Mouse (Mus musculus): Measurements from ENCODE around the gene Ostm1. TPM values are rescaled to one million over a fixed set of nuclear protein-coding genes. Genes with fewer than 3 reads are reported as not detected.

Gene Ostm1
- 17.0 and 19.4 TPM in 2 replicates for polyA plus RNA-seq (2015; fragmentation: Nextera tagmentation; extraction: Ambion mirVana)

DNA sequence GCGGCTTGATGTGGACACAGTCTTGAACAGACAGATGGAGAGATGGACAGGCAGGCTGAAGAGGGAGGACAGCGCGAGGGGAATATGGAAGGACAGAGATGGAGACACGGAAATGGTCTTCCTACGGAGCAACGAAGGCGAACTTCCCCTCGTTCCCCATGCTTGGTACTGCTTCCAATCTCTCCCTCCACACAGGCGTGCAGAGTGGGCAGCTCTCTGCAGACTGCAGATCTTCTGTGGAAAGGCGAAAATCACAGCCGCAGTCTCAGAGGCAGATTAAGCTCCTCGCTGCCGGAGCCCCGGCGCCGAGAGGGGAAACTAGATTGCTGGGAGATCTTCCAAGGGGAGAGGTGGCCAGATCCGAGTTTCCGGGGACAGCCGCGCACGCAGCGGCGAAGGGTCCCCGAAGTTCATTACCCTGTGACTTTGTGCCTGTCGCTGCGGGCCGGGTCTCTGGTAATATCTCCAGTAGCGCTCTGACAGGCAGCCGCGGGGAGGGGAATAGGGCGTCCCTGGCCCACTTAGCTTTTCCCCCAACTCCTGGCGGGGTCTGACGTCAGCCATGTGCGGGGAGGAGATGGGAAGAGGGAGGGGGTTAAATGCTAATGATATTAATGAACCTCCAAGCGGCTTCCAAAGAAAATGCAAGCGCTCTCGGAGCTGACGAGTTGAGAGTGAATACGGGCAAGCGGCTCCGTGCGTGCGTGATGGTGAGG is at the start of gene Ostm1, which contains the start of gene Nr2e1:
Gene Ostm1, plus strand, starts transcription at position 666 of the 716 bp plus-strand sequence.
Gene Nr2e1, minus strand, starts transcription at position 476 of the 716 bp plus-strand sequence.
- no peak within 1 kb of the TSS for H3K27ac ChIP-seq (ENCODE audit: low read length)
- no peak within 1 kb of the TSS for H3K9ac ChIP-seq (ENCODE audit: low read depth, low read length)
- no peak for ATAC-seq
- peak within 1 kb of the TSS; percentile 12 for H3K4me3 ChIP-seq (ENCODE audit: low read length)
- no peaks in the 10 kb centered on the region for H3K36me3 ChIP-seq (ENCODE audit: control insufficient read depth, insufficient read depth, low read length)
- H3K9me3 ChIP-seq (ENCODE audit: control insufficient read depth, low read length): no peaks in the 10 kb centered on the region
- peaks cover 84% of the 10 kb centered on the region for H3K27me3 ChIP-seq (replicated peaks; ENCODE audit: control insufficient read depth, insufficient read depth, low read length)
- peak within 1 kb of the TSS; percentile 7; the same call in 1 of the 2 replicates for H3K4me2 ChIP-seq (ENCODE audit: low read depth, low read length)
- WGBS: under 1% methylated on average over 43 of the region's 43 CpGs
- H3K4me1 ChIP-seq (ENCODE audit: control insufficient read depth, insufficient read depth, low read length): peaks cover 6% of the 10 kb centered on the region

GRCm38 (mm10) chr10:42533836-42534453 is 49.7 kb upstream of the Ostm1 start:
- peak; percentile 48; the same call in 1 of the 2 replicates for ATAC-seq

DNA sequence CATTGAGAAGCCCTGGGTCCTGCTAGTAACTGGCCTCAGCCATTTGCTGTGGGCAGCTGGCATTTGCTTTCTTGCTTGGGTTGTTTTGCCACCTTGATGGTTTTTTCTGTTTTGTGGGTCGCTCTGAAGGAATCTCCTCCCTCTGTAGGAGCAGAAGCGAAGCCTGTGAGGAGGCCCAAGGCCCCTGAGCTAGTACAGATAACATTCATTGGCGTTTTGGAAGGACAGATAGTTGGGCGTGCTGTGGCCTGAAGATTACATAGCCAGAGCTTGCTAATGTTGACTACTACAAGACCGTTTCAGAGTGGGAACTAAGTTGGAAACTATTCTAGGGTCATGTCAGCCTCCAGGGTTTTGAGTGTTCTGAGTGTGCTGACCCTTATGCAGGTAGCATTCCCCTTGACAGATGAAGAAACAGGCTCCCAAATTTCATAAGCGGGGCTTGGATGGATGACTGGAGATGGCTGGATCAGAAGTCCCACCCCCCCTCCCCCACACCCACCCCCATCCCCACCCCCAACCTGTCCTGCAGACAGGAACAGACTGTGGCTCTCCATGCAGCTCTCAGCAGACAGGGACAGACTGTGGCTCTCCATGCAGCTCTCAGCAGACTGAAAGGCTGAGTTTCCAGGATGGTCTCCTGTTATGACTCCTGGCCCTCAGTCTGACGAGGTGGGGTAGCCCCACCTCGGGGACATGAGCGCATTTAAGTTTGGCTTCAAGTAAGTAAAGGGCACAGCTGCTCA is 45.9 kb upstream of the Ostm1 start:
- peak; percentile 66 for ATAC-seq
- peaks cover 13% of the 10 kb centered on the region for H3K36me3 ChIP-seq (ENCODE audit: control insufficient read depth, insufficient read depth, low read length)
- H3K4me3 ChIP-seq (ENCODE audit: low read length): no peak overlapping the region
- no peaks in the 10 kb centered on the region for H3K4me1 ChIP-seq (ENCODE audit: control insufficient read depth, insufficient read depth, low read length)
- no peak overlapping the region for H3K4me2 ChIP-seq (ENCODE audit: low read depth, low read length)
- no peak overlapping the region for H3K27ac ChIP-seq (ENCODE audit: low read length)
- H3K9ac ChIP-seq (ENCODE audit: low read depth, low read length): no peak overlapping the region
- 80% methylated on average over 9 of the region's 9 CpGs for WGBS
- H3K27me3 ChIP-seq (replicated peaks; ENCODE audit: control insufficient read depth, insufficient read depth, low read length): no peaks in the 10 kb centered on the region
- H3K9me3 ChIP-seq (ENCODE audit: control insufficient read depth, low read length): no peaks in the 10 kb centered on the region

More at GRCm38 (mm10) chr10:42533836-42534453, 49.7 kb upstream of the Ostm1 start:
- H3K4me2 ChIP-seq (ENCODE audit: low read depth, low read length): no peak overlapping the region
- H3K36me3 ChIP-seq (ENCODE audit: control insufficient read depth, insufficient read depth, low read length): peaks cover 13% of the 10 kb centered on the region
- 81% methylated on average over 11 of the region's 11 CpGs for WGBS
- no peak overlapping the region for H3K27ac ChIP-seq (ENCODE audit: low read length)
- H3K4me3 ChIP-seq (ENCODE audit: low read length): no peak overlapping the region
- no peaks in the 10 kb centered on the region for H3K4me1 ChIP-seq (ENCODE audit: control insufficient read depth, insufficient read depth, low read length)
- H3K27me3 ChIP-seq (replicated peaks; ENCODE audit: control insufficient read depth, insufficient read depth, low read length): no peaks in the 10 kb centered on the region
- H3K9me3 ChIP-seq (ENCODE audit: control insufficient read depth, low read length): no peaks in the 10 kb centered on the region
- H3K9ac ChIP-seq (ENCODE audit: low read depth, low read length): no peak overlapping the region

GRCm38 (mm10) chr10:42545707-42546503 is 37.7 kb upstream of the Ostm1 start:
- Histone ChIP-seq H3K36me3 (ENCODE audit: control insufficient read depth, insufficient read depth, low read length) (no peaks in the 10 kb centered on the region), H3K9me3 (ENCODE audit: control insufficient read depth, low read length) (no peaks in the 10 kb centered on the region), H3K4me2 (ENCODE audit: low read depth, low read length) (no peak overlapping the region), H3K27ac (ENCODE audit: low read length) (no peak overlapping the region), H3K4me1 (ENCODE audit: control insufficient read depth, insufficient read depth, low read length) (no peaks in the 10 kb centered on the region), H3K9ac (ENCODE audit: low read depth, low read length) (no peak overlapping the region), H3K4me3 (ENCODE audit: low read length) (no peak overlapping the region), H3K27me3 (replicated peaks; ENCODE audit: control insufficient read depth, insufficient read depth, low read length) (no peaks in the 10 kb centered on the region)
- 77% methylated on average over 6 of the region's 6 CpGs for WGBS
- no peak for ATAC-seq

- Histone ChIP-seq H3K27ac (ENCODE audit: low read length) (no peak overlapping the region), H3K27me3 (replicated peaks; ENCODE audit: control insufficient read depth, insufficient read depth, low read length) (no peaks in the 10 kb centered on the region), H3K9me3 (ENCODE audit: control insufficient read depth, low read length) (no peaks in the 10 kb centered on the region), H3K4me3 (ENCODE audit: low read length) (no peak overlapping the region), H3K4me2 (ENCODE audit: low read depth, low read length) (no peak overlapping the region), H3K36me3 (ENCODE audit: control insufficient read depth, insufficient read depth, low read length) (no peaks in the 10 kb centered on the region), H3K4me1 (ENCODE audit: control insufficient read depth, insufficient read depth, low read length) (no peaks in the 10 kb centered on the region), H3K9ac (ENCODE audit: low read depth, low read length) (no peak overlapping the region)
- WGBS: 88% methylated on average over 3 of the region's 3 CpGs
- no peak for ATAC-seq
These were observed 37.1 kb upstream of the Ostm1 start for GRCm38 (mm10) chr10:42546507-42546906.

DNA sequence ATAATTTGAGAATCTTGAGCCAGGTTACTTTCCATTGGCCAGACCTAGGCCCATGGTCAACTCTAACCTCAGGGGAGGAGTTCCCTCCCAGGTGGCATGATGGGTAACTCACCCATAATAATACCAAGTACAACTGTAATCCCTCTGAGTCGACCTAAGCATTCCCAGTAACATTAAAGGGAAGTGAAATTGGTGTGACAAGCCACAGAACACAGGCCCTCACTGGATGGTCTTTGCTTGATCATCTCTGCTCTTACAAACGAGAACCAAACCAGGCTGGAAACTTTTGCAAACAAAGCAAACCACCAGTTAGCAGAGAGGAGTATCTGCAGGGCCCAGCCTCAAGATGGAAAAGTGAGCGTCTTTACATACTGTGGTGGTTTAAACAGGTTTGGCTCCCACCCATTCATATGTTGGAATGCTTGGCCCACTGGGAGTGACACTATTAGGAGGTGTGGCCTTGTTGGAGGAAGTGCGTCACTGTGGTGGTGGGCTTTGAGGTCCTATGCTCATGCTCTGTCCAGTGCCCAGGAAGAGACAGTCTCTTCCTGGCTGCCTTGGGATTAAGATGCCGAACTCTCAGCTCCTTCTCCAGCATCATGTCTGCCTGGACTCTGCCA is 23.9 kb upstream of the Ostm1 start:
- H3K27ac ChIP-seq (ENCODE audit: low read length): no peak overlapping the region
- no peak for ATAC-seq
- no peaks in the 10 kb centered on the region for H3K27me3 ChIP-seq (replicated peaks; ENCODE audit: control insufficient read depth, insufficient read depth, low read length)
- WGBS: 75% methylated on average over 5 of the region's 5 CpGs
- H3K4me1 ChIP-seq (ENCODE audit: control insufficient read depth, insufficient read depth, low read length): no peaks in the 10 kb centered on the region
- H3K9ac ChIP-seq (ENCODE audit: low read depth, low read length): no peak overlapping the region
- no peak overlapping the region for H3K4me2 ChIP-seq (ENCODE audit: low read depth, low read length)
- H3K4me3 ChIP-seq (ENCODE audit: low read length): no peak overlapping the region
- no peaks in the 10 kb centered on the region for H3K9me3 ChIP-seq (ENCODE audit: control insufficient read depth, low read length)
- H3K36me3 ChIP-seq (ENCODE audit: control insufficient read depth, insufficient read depth, low read length): no peaks in the 10 kb centered on the region

DNA sequence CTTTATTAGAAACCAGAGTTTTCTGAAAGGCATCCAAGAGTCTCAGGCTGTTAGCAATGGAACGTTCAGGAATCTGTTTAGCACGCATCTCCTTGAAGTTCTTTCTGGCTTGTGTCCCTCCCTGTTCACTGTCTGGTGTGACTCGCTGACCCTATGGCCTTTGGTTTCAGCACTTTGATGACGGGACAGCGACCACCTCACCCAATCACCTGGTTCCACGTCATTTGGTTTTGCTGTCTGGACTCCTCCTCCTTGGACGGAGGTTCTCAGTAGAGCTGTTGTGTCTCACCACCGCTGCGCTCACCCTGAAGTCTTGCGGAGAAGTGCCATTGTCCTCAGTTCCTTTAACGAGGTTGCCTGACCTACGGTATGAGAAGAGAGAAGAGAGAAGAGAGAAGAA is 21.4 kb upstream of the Ostm1 start:
- WGBS: 1% methylated on average over 12 of the region's 12 CpGs
- Histone ChIP-seq H3K4me1 (ENCODE audit: control insufficient read depth, insufficient read depth, low read length) (no peaks in the 10 kb centered on the region), H3K27me3 (replicated peaks; ENCODE audit: control insufficient read depth, insufficient read depth, low read length) (peaks cover 19% of the 10 kb centered on the region), H3K9me3 (ENCODE audit: control insufficient read depth, low read length) (no peaks in the 10 kb centered on the region), H3K9ac (ENCODE audit: low read depth, low read length) (no peak overlapping the region), H3K36me3 (ENCODE audit: control insufficient read depth, insufficient read depth, low read length) (no peaks in the 10 kb centered on the region), H3K4me2 (ENCODE audit: low read depth, low read length) (no peak overlapping the region), H3K27ac (ENCODE audit: low read length) (no peak overlapping the region), H3K4me3 (ENCODE audit: low read length) (no peak overlapping the region)
- peak; percentile 38; the same call in 1 of the 2 replicates for ATAC-seq

DNA sequence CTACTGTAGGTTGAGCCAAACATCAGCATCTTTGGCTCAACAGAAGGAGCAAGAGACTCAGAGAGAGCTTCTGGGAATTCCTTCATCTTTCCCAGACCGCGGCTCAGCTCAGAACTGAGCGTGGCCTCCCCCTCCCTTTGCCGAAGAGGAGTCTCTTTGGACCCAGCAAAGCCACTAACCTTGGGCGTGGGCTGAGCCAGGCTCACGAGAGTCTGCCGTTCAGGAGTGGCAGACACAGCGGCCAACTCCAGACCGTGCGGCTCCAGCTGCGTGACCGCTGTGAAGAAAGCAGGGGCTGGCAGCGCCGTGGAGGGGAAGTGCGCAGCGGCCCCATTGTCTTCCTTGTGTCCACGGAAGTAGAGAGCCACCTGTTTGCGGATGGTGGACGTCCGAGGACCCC is 11.1 kb upstream of the Ostm1 start:
- Histone ChIP-seq H3K27me3 (replicated peaks; ENCODE audit: control insufficient read depth, insufficient read depth, low read length) (peaks cover 66% of the 10 kb centered on the region), H3K27ac (ENCODE audit: low read length) (no peak overlapping the region), H3K36me3 (ENCODE audit: control insufficient read depth, insufficient read depth, low read length) (no peaks in the 10 kb centered on the region), H3K9me3 (ENCODE audit: control insufficient read depth, low read length) (no peaks in the 10 kb centered on the region), H3K4me2 (ENCODE audit: low read depth, low read length) (no peak overlapping the region; the same call in 1 of the 2 replicates), H3K9ac (ENCODE audit: low read depth, low read length) (no peak overlapping the region), H3K4me3 (ENCODE audit: low read length) (no peak overlapping the region), H3K4me1 (ENCODE audit: control insufficient read depth, insufficient read depth, low read length) (no peaks in the 10 kb centered on the region)
- ATAC-seq: no peak
- WGBS: under 1% methylated on average over 20 of the region's 20 CpGs
